Mouse (Mus musculus) natural killer cell, adult 2 months (primary cell): Measurements from ENCODE around the gene Cd38.
A peak's percentile ranks its signal among the peaks of the same experiment; 100 is the strongest.

Experiments used
- DNase-seq, 2 experiments: peaks; one replicate each; pipeline ENCODE4 v3.0.0; 2022; ENCODE audit warnings: low spot score in 2 of 2

Gene Cd38

DNA sequence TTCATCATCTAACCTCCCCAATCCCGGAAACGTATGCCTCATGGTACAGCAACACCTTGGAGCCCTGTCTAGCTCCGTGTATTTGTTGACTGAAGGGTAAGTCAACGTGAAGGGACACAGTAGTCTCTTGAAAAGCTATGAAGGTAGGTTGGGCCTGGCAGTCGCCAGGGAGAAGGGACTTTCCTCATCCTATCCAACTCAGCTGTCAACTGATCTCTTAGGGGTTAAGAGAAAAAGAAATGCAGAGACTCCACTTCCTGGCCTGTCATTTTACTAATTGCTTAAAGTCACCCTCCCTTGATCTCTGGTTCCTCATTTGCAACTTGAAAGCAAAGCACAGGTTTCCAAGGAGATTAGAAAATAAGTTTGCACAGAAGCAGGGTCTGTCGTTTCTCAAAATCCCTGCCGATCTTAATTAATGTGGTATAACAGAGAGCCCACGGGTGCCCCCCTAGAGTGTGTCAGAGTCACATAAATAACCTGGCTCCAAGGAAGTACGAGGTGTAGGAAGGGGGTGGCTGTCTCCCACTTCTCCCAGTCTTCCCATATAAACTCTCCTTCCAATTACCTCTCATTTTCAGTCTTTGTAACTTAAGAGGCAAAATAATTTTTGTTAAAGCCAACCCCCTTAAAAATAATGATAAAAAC is 79.1 kb downstream of the Cd38 start:
- peak in 1 of 2 experiments; percentile 46 for DNase-seq

DNA sequence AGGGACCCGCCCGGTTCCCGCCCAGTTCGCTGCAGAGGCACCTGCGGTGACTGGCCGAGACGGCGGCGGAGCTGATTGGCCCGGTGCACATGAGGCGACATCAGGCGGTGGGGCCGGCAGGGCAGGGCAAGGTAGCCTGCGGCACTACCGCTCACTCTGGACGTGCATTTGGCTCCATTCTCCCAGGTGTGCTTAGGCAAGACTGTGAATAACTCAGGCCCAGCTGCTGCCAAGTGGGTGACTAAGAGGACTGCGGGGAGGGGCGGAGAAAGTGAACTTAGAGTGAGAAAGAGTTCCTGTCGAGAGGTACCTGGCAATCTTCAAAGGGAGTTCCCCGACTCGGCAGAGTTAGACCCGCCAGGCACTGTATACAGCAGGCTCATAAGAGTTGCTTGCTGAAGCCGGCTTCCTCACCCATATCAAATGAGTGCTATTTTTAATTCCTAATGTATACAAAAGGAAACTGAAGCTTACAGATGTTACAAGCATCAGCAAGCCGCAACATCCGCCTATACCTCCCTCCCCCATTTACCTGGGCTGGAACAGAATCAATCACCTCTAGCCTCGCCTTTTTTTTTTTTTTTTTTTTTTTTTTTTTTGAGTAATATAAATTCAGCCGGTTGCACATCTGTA is 79.9 kb downstream of the Cd38 start:
- peak; percentile 46 to 84 for DNase-seq

DNA sequence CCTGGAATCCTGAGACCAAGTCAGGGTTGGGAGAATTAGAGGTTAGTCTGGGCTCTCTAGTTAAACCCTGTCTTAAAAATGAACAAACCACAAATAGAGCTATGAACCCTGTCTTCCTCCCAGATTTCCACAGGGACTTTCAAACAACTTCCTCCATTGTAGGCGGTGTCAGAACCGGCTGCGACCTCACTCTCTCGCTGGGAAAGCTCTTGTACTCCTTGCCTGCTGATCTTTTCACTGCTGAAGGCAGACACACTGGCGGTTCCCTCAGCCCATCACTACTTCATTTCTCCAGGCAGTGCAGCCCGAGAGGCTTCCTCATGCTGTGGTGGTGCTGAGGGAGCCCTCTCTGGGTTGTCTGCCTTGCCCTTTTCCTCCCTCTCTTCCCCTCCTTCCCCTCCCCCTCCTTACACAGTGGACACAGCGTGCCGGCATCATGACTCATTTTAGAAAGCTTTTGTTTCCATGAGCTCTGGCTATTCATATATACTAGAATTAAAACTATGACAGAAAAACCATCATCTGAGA is 80.5 kb downstream of the Cd38 start:
- DNase-seq: peak; percentile 1 to 41

DNA sequence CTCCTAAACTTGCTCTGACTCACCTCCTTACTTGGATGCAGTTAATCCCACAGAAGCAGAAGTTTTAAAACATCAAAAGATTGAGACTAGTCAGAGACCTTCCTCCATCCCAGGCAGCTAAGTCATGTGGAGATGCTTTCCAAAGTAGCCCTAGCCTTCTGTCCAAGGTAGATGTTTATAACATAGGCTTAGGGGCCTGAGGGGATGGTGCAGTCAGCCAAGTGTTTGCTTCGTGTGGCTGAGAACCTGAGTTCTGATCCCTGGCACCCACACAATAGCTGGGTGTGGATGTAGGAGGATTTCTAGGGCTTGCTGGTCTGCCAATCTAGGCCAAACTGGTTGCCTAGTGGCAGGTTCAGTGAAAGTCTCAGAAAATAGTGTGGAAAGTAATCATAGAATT is 84.9 kb downstream of the Cd38 start:
- no peak for DNase-seq

GRCm38 (mm10) chr5:43959884-43960440 is 91.6 kb downstream of the Cd38 start:
- DNase-seq: no peak

- DNase-seq: no peak
Observed at GRCm38 (mm10) chr5:43961056-43961455, 92.7 kb downstream of the Cd38 start.
